Mouse (Mus musculus) NIH3T3 (cell line): ENCODE results near the gene Gm21988.

ENCODE experiments used
- DNase-seq: peaks from one replicate; pipeline ENCODE4 v3.0.0-alpha.2; 2012; ENCODE audit warnings: low read depth

Gm21988 gene

DNA sequence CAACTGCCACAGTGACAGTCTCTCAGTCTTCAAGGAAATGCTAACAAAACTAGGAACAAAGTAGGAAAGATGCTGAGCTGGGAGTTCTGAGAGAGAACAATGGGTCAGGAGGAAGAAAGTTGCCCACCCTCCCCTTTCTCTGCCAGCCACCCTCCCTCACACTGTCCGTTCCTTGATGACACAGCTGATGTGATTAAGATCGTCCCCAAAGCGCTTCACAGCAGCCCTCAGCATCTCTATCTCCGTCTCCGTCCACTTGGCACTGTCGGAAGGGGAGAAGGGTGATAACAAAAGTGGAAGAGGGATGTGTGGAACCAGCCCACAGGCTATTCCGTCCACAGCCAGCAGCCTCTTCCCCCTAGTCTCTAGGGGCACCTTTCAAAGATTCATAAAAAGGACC lies 2.9 kb downstream of the Gm21988 start:
- no peak for DNase-seq

DNA sequence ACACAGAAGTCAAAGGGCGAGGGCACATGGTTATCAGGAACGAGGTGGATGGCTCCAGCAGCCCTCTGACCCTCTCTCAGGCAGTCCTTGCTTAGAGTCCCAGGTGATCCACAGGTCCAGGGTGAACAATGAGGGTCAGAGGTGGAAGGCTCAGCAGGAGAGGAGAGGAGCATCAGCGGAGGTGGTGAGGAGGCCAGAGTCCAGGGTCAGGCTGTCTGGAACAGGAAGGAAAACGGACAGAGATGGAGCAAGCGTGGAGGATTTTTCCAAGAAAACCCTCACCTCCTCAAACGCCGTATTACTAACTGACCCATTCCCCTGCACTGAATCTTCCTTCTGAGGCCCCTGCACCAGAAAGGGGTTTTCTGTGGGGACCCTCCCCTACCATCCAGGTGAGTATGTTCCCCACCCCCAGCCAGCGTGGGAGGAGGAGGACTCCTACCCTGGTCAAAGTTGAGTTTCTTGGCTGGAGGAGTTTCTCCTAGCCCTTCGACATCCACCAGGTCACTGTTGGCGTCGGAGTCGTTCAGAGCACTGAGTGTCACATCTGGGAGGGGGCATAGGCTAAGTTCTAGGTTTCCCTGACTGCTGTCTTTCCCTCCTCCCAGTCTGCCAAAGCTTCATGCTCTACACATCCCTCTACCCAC lies 4.3 kb downstream of the Gm21988 start:
- no peak for DNase-seq

DNA sequence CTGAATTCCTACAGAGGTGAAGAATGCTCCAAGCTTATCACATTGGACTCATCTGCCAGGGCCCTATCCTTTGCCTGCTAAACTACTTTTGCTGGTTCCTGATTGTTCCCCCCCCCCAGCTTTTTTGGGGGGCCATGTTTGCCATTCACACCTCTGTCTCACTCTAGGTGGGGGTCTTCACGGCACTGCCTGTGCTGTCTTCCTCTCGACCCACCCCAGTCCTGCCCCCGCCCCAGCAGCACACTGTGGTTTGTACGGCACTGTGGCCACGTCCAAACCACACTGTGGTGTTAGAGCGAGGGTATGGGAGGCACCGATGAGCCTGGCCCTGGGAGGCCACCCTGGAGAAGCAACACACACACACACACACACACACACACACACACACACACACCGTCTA lies 5.1 kb downstream of the Gm21988 start:
- DNase-seq: no peak

DNA sequence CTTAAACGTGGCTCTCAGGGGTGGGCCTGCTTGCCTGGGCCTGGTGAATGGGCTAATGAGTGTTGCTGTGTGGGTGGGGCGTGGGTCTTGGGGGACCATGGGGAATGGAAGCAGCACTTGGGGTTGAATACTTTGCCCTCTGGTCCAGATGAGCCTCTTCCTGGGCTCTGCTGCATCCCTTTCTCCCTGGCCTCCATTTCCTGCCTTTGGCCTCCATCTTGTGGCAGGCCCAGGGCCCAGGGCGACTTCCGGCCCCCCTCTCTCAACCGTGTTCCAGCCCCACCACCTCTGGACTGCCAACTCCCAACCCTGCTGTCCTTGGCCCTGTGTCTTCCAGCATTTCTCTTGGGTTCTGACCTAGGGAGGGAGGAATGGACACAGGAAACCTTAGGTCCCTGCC lies 5.6 kb downstream of the Gm21988 start:
- DNase-seq: no peak

DNA sequence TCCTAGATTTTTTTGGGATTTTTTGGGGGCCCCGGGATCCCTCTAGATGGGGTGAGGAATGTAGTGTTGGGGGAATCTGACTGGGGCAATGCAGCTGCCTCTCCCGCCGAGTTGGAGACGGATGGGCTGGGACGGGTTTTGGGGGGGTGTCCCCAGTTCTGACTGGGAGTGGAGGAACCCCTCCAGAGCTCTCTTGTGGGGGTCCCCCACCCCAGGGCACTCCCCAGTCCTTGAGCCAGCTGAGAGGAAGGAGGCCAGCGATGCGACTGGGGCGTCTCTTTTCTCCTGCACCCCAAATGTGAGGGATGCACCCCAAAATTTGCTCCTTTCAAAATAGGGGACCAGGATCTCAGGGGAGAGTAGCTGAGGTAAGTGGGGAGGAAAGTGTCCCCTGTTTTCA lies 6.6 kb downstream of the Gm21988 start:
- DNase-seq: peak; percentile 48

DNA sequence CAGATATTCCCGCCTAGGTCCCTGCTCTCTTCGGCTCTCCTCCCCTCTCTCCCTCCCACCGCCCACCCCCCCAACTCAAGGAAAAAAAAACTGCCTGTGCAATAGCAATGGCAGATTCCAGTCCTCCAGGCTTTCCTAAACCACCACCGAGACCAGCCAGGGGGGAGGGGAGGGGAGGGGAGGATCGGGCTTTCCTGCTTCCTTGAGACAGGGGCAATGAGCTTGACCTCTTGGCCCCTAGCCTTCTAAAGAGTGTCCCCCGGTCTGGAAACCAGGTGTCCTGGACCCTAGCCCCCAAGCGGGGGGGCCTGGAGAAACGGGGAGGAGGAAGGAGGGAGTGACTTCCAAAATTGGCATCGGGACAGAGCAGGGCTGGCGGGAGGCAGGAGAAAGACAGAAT lies 7.1 kb downstream of the Gm21988 start:
- peak; percentile 86 for DNase-seq

DNA sequence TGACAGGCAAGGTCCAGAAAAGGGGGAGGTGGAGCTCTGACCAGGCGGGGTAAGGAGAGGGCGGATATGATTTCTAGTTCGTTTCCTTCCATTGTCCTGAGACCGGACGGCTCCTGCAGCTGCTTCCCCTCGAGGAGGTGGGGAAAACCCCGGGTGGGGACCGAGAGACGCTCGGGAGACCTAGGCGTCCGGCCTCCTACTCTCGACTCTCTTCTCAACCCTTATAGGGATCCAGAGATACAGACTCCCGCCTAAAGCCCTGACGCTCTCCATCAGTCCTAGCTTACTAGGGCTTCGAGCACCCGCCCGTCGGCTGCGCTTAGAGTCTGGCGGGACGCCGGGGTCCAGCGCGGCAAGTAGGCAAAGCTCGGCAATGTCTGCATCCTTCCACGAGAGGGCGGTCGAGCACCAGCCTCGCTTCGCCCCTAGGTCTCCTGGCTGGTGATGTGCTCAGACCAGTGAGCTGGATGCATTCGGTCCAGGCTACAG lies 9.3 kb downstream of the Gm21988 start:
- DNase-seq: peak; percentile 96

DNA sequence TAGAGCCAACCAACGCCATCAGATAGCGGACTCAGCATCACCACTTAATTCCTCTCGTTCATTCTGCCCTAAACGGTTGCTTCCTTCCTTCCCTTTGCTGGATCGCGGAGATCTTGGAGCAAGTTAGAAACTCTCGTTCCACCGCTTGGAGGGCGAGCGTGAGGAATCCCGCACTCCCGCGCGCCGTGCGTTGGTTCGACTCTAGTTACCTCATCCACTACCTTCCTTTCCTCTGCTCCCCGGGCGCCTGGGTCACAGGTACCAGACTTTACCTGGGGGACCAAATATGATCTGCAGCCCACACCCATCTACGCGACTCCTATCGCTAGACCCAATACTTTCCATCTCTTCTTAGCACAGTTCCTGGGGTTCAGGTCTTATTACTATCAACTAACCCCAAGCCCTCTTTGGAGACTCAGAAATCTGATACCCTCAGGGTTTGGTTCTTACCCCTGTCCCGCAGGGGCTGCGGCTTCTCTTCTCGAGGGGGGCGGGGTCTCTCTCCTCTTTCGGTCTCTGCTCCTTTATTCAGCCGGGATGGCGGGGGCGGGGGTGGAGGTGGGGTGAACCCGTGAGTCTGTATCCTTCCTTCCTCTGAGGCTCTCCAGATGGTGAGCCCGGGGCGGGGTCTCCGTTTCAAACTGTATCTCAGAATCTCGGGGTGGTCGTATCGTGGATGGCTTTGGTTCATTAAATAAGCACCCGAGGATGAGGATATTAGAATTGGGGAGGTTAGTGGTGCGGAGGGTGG lies 10.2 kb downstream of the Gm21988 start, which contains the start of gene Bcl6b:
Gene Bcl6b (minus strand): TSS at position 539 of the 751 bp plus-strand sequence.
- no peak for DNase-seq

DNA sequence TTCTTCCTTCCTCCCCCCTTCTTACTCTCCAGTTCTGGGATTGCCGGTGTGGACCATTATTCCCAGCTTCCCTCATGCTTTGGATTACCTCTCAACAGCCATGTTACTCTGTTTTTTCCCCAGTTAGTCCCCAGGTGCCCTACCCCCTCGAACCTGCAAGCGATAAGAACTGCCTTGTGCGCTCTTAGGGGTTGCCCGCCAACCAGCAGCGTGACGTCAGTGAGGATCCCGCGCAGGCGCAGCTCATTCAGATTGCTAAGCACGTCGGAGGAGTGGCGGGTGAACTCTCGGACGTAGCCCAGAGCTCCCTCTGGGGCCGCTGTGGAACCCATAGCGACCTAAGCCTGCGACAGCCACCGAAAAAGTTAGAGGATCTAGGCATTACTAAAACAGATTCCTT lies 10.8 kb downstream of the Gm21988 start:
- DNase-seq: no peak

DNA sequence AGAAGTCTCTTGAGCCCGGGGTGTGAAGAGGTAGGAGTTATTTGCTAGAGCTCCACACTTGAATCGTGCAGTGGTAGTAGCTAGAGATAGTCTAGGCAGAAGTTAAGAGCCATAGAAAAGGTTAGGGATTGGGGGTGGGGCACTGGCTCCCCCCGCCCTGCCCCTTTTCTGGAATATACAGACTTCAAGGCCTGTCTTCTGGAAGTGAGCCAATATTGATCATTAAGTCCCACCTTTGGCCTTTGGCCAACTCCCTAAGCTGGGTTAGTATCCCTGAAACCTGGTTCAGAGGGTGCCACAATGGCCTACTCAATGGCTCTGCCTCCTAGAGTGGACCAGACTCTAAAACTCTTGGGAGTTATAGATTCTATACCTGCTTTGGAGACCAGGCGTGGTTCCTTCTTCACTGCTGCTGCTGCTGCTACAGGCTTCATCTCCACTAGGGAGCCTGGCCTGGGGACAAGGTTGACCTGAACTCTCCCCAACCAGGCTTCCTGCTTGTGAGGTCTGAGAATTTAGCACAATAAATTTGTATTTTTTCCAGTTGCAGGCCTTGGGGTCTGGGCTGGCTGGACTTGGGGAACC lies 11.9 kb downstream of the Gm21988 start:
- no peak for DNase-seq

DNA sequence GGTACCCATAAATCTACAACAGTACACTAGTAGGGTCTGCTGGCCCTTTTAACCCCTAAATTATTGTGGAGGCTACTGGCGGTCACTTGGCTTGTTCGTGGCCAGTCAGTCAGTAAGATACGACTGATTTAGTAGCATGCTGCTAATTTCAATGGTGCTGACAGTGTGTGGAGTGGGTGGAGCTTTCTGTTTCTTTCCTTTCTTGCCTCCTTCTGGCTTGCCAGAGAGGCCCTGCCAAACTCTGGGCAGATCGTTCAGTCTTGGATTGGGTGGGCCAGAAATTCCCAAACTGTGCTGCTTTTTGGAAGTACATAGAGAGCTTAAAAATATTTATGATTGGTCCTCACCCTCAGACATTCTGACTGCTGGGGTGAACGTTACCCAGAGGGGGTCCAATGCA lies 12.5 kb downstream of the Gm21988 start:
- DNase-seq: no peak

DNA sequence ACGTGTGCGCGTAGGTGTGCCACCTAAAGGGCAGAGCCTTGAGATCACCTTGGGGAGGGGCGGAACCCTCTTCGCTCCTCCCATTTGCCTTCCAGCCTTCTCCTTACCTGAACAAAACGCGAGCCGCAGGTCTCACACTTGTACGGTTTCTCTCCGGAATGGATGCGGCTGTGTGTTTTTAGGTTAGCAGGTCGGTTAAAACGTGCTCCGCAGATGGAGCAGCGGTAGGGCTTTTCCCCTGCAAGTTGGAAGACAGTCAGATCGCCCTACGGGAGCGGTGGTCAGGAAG lies 13.1 kb downstream of the Gm21988 start:
- DNase-seq: no peak

DNA sequence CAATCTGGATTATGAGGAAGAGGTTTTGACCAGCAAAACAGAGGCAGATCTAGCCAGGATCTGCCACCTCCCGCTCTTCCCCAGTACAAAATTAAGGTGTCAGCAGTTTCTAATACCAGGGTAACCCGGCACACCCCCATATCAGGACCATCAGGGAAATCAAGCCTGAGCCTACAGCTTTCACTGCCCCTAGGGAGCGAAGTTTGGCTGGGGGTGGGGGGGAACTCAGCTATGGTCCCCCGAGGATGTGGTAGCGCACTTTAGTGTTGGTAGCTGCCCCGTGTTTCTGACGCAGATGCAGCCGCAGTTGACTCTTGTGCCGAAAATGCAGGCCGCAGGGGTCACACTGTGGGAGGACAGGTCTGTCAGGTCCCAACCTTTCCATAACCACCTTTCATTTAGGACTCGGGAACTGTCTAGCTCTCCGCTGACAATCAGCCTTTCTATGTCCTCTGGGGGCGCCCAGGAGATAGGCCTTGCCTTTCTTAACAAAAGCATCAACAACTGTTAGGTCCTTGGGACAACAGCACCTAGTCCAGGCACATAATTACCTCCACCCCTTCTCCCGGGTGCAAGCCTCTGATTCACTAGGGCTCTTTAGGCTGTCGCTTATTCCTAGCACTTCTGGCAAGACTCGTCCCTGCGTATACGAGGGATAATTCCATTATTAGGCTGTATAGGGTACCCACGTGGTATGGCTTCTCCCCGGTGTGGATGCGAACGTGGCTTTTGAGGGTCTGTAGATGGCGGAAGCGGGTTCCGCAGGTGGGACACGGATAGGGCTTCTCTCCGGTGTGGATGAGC lies 13.6 kb downstream of the Gm21988 start:
- no peak for DNase-seq

DNA sequence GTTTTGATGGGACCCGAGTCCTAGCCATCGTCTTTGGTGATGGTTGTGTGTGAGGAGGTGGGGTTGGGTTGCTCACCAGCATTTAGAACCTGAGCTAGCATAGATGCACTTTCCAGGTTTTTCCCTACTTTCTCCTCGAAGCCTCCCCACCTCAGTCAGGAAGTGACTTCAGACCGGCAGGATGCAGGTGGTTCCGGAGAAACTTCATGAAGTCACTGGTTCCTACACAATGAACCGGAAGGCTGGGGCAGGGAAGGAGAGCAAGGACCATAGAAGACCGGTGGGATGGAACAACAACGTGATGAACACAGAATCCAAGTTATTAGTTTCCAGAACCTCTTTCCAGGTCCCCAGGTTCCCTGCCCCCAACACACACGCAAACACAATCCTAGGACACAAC lies 15.9 kb downstream of the Gm21988 start:
- no peak for DNase-seq

DNA sequence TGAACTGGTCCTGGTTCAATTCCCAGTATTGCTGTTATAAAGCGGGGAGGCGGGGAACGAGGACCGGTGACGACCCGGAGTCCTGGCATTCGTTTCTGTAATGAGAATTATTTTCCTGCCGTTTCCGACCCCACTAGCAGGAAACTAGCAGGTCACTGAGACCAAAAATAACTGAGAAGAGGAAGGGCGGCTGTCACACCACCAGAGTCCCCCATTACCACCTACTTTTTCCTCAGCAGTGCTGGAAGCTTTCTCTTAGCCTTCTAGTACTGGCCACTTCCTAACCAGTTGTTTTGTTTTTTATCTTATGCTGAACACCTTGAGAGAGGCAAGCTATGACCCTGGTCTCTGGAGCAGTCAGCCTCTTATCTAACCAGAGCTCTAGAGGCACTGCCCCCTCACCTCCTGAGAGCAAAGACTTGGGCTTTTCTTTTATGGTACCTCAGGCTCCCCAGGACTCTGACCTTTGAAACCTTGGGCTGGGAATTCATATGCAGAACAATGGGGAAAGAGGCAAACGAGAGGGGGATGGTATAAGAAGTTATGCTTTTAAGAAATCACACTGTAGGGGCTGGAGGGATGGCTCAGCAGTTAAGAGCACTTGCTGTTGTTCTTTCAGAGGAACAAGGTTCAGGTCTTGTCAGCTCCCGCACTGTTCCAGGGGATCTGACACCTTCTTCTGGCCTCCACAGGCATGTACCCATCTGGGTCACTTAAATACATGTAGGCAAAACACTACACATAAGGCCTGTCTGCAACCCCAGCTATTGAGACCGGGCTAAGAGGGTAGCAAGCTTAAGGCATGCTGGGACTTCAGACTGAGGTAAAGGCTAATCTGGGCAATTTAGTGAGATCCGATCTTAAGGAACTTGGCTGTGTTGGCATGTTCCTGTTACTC lies 17.8 kb downstream of the Gm21988 start:
- DNase-seq: no peak

DNA sequence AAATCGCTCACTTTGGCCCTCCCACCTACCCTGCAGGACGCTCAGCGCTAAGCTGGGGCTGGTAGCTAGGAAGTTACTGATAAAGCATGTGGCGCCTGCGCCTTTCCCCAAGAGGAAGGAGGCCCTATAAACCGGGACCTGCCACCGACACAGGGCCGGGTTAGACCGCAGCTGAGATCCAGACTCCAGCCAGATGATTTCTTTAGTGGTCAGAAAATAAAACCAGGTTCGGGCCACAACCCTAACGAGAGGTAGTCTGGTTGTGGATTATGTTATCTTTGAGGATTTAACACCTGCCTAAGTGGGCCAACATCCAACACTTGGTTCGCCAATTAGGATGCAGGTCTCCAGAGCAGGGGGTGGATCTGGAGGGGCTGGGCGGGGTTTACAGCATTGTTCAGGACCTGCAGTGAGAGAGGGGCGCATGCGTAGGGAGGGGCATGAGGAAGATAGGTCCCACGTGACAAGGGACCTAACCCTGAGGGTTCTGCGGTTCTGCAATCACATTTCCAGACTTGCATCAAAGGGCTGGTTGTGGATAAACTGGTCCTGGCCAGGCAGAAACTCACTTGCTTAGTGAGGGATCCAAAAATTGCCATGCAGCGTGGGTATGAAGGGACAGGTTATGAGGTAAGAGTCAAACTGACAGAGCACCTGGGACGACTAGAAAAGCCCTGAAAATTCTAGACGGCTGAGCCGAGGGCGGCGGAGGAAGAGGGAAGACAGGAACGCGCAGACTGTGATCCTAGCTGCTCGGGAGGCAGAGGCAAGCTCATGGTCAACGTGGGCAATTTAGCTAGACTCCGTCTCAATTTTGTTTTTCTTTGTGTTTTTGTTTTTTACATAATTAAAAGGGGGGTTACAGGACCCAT lies 18.7 kb downstream of the Gm21988 start, which contains the start of gene Slc16a13:
Gene Slc16a13 (minus strand): TSS at position 334 of the 872 bp plus-strand sequence.
- DNase-seq: peak; percentile 96

DNA sequence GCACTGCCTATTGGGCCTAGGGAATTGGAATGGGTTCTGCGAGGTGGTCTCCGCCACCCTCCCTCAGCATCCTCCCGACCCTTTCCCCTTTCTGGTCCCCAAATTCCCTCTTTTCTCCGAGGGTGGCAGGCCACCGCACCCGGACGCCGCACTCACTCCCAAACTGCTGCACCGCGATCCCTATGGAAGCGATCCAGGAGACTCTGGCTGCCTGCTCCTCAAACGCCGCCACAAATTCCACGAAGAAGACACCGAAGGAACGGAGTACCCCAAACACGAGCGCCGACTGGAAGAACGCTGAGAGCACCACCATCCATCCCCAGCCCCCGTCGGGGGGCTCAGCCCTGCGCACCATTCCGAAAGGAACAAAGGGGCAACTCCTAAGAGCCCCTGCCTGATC lies 19.3 kb downstream of the Gm21988 start:
- peak; percentile 48 for DNase-seq

DNA sequence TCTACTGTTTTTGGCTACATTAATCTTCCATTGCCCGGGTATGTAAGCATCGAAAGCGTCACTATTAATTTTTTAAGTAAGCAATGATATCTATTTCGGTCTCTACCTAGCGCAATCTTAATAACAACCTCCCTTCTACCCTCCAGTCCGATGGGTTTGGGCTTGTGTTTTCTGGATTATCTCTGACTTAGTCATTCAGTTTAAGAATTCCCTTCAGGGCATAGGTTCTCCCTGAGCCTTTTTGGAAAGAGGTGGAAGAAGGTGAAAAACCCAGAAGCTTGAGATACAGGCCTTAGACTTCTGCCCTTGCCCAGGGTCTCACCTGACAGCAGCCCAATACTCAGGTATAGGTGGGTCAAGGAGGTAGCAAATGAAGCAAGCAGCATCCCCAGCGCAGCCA lies 19.8 kb downstream of the Gm21988 start:
- no peak for DNase-seq

DNA sequence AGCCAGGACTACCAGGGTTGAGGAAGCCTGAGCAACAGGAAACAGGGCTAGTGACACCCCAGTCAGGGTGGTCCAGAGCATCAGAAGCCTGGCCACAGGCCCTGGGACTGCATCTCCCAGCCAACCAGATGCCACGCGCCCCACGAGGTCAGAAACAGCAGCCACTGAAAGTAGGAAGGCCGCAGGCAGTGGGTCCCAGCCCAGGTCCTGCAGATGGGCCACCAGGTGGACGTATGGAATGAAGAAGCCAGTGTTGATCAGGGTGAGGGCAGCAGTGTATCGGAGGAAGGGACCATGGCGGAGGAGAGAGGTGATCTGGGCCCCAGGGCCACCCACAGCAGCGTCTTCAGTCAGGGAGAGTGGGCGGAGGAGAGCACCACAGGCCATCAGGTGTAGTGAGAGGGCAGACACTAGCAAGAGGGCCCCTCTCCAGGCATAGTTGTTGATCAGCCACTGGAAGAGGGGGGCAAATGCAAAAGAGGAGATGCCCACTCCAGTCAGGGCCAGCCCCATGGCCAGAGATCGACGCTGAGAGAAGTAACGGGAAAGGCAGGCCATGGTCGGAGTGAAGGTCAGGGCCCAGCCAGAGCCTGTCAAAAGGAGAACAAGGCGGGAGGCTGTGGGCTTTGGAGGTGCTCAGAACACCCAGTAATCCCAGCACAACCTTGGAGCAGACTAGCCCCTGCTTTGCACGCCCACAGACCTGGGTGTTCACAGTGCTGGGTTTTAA lies 20.7 kb downstream of the Gm21988 start:
- no peak for DNase-seq

DNA sequence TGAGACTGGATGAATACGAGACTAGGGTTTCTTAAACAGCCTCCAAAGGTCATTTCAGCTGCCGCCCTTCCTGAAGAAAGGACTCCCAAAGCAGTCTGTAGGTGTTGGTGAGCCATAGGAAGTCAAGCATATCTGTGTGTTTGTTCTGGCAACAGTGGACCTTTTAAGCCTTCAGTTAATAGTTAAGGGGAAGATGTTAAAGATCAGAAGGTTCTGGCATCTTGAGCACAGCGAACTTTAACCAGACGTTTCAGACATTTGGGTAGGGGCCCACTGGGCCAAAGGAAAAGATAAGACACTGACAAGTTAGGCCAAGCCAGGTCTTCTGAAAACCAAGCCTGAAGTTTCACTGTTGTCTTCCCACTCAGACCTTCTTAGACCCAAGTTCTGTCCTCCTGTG lies 21.6 kb downstream of the Gm21988 start:
- DNase-seq: no peak
